Mouse (Mus musculus) ES-E14 (cell line): ENCODE data around the gene Grrp1. TPM values are rescaled to one million over a fixed set of nuclear protein-coding genes. Genes with fewer than 3 reads are reported as not detected.
A peak's percentile ranks its signal among the peaks of the same experiment; 100 is the strongest.

Experiments
- DNase-seq: peaks from one replicate; pipeline ENCODE4 v3.0.0-alpha.2; 2013; ENCODE audit warnings: low read depth, low spot score
- H3K27ac ChIP-seq: 2 replicates; pipeline ENCODE4 v1.5.1; 2012; ENCODE audit warnings: low read depth, mild to moderate bottlenecking, low read length, moderate library complexity, mixed read lengths; ENCODE audit not compliant: poor library complexity, insufficient read depth, severe bottlenecking
- H3K36me3 ChIP-seq: 2 replicates; pipeline ENCODE4 v1.6.1; 2012; ENCODE audit warnings: mild to moderate bottlenecking, low read length, moderate library complexity, mixed read lengths; ENCODE audit not compliant: control insufficient read depth, poor library complexity, insufficient read depth, severe bottlenecking
- H3K4me1 ChIP-seq, 2 experiments: fragments of 150-350 bp in 1 of 2; sonication (generic) in 1 of 2; 2 replicates each; pipeline ENCODE4 v1.6.1; 2012; ENCODE audit warnings: low read length in 2 of 2, mild to moderate bottlenecking in 1 of 2, mixed read lengths in 1 of 2; ENCODE audit not compliant: control insufficient read depth in 2 of 2, insufficient read depth in 2 of 2, poor library complexity in 1 of 2
- H3K4me3 ChIP-seq, 2 experiments: fragments of 150-350 bp in 1 of 2; sonication (generic) in 1 of 2; 2 replicates each; pipeline ENCODE4 v1.5.1; 2012; ENCODE audit warnings: low read length in 2 of 2, low read depth in 1 of 2, mild to moderate bottlenecking in 1 of 2, mixed read lengths in 1 of 2; ENCODE audit not compliant: insufficient read depth in 1 of 2, poor library complexity in 1 of 2, severe bottlenecking in 1 of 2
- H3K9ac ChIP-seq: 2 replicates; pipeline ENCODE4 v1.6.1; 2012; ENCODE audit warnings: low read depth, mild to moderate bottlenecking, low read length, mixed read lengths; ENCODE audit not compliant: poor library complexity, insufficient read depth, severe bottlenecking
- H3K9me3 ChIP-seq: fragments of 150-350 bp; sonication (generic); 2 replicates; pipeline ENCODE4 v1.6.1; 2012; ENCODE audit warnings: low read depth, mild to moderate bottlenecking, low read length; ENCODE audit not compliant: control insufficient read depth, insufficient read depth
- CHD2 ChIP-seq: IDR thresholded peaks from 2 replicates; pipeline ENCODE4 v1.6.1; 2014; ENCODE audit warnings: mild to moderate bottlenecking, low read depth, low read length, inconsistent platforms
- HCFC1 ChIP-seq: IDR thresholded peaks from 2 replicates; pipeline ENCODE4 v1.6.1; 2012; ENCODE audit warnings: low read length, inconsistent platforms, borderline replicate concordance; ENCODE audit not compliant: insufficient read depth
- MAFK ChIP-seq: IDR thresholded peaks from 2 replicates; pipeline ENCODE4 v1.6.1; 2014; ENCODE audit warnings: mild to moderate bottlenecking, low read depth, low read length, inconsistent platforms; ENCODE audit not compliant: insufficient read depth
- ZC3H11A ChIP-seq: IDR thresholded peaks from 2 replicates; pipeline ENCODE4 v1.6.1; 2012; ENCODE audit warnings: low read depth, mild to moderate bottlenecking, inconsistent platforms, low read length, borderline replicate concordance
- ZNF384 ChIP-seq: IDR thresholded peaks from 2 replicates; pipeline ENCODE4 v1.6.1; 2012; ENCODE audit warnings: low read depth, low read length, inconsistent platforms
- in situ Hi-C, 2 experiments: fragments of 600-800 bp; cut with MboI; formaldehyde crosslinking; loops; one replicate each; pipeline ENCODE4 v1.15.1; 2025; ENCODE audit warnings: low sequenced_read_pairs in 2 of 2, inconsistent platforms in 1 of 2; ENCODE audit not compliant: unreplicated experiment in 2 of 2
- total RNA-seq: library from RNA; depleted of rRNA; stranded (reverse); fragments of 300-350 nt; gene quantifications from 2 replicates; pipeline ENCODE4 v1.2.3, GENCODE M21; 2012

Gene Grrp1
- total RNA-seq, 1 experiment, result 1.6 TPM

- H3K27ac ChIP-seq, result no peak overlapping the region
- peaks cover 2 to 7% of the 10 kb centered on the region in 2 experiments; a peak in 1 of 4 replicates for H3K4me1 ChIP-seq
- H3K4me3 ChIP-seq, result no peak overlapping the region
- no peak overlapping the region for H3K9ac ChIP-seq
- TF ChIP-seq CHD2 (no peak), ZNF384 (no peak), MAFK (no peak), HCFC1 (no peak), ZC3H11A (no peak)
- H3K9me3 ChIP-seq, result no peaks in the 10 kb centered on the region
- DNase-seq, result no peak
- in situ Hi-C loops, result no loop called here
- H3K36me3 ChIP-seq, result no peaks in the 10 kb centered on the region
These were observed 12.1 kb upstream of the Grrp1 start for GRCm38 (mm10) chr4:134265860-134266585.

- Histone ChIP-seq H3K4me1 (peaks cover 2 to 7% of the 10 kb centered on the region in 2 experiments; a peak in 1 of 4 replicates), H3K9me3 (no peaks in the 10 kb centered on the region), H3K27ac (no peak overlapping the region), H3K4me3 (no peak overlapping the region), H3K36me3 (no peaks in the 10 kb centered on the region), H3K9ac (no peak overlapping the region)
- in situ Hi-C loops, result no loop called here
- TF ChIP-seq ZNF384 (no peak), CHD2 (no peak), MAFK (no peak), HCFC1 (no peak), ZC3H11A (peak; percentile 50; the same call in 1 of the 2 replicates)
- DNase-seq, result peak; percentile 81
These were observed 9.3 kb upstream of the Grrp1 start for GRCm38 (mm10) chr4:134263191-134263590.

- Histone ChIP-seq H3K9ac (no peak overlapping the region), H3K36me3 (no peaks in the 10 kb centered on the region), H3K4me3 (no peak overlapping the region), H3K4me1 (peaks cover 12 to 29% of the 10 kb centered on the region in 2 experiments), H3K9me3 (no peaks in the 10 kb centered on the region), H3K27ac (no peak overlapping the region; the same call in 1 of the 2 replicates)
- in situ Hi-C loops, result no loop called here
- DNase-seq, result no peak
- no peak for TF ChIP-seq ZNF384
These were observed 4.4 kb upstream of the Grrp1 start for GRCm38 (mm10) chr4:134258354-134258753.

- Histone ChIP-seq H3K27ac (0 out of 2 replicates have a peak overlapping the region, but pooled peaks have one; percentile 8), H3K9me3 (no peaks in the 10 kb centered on the region), H3K36me3 (no peaks in the 10 kb centered on the region), H3K4me1 (peaks cover 12 to 37% of the 10 kb centered on the region in 2 experiments), H3K9ac (no peak overlapping the region), H3K4me3 (no peak overlapping the region)
- DNase-seq, result no peak
- TF ChIP-seq CHD2, result no peak
- no peak for TF ChIP-seq HCFC1
- no peak for TF ChIP-seq MAFK
- no peak for TF ChIP-seq ZC3H11A
- TF ChIP-seq ZNF384, result no peak
- in situ Hi-C loops, result no loop called here
These were observed 3.5 kb upstream of the Grrp1 start for GRCm38 (mm10) chr4:134257198-134258009.
